Mouse (Mus musculus) CD8-positive naive resting alpha-beta T cell, adult 57 days (primary cell): ENCODE measurements around the gene Efna1. TPM values are rescaled to one million over a fixed set of nuclear protein-coding genes. Genes with fewer than 3 reads are reported as not detected.

ENCODE experiments used
- total RNA-seq: library from RNA; stranded (reverse); gene quantifications from one replicate; pipeline ENCODE4 v1.2.4, GENCODE M21; 2023

Efna1 gene
- total RNA-seq, result not detected

GRCm38 (mm10) chr3:89280606-89281511 lies at the start of gene Efna1:
Efna1 (minus strand) TSS chr3:89281142.

GRCm38 (mm10) chr3:89322514-89323165 lies 41.7 kb upstream of the Efna1 start, which contains the start of gene Efna3:
Efna3 (minus strand) TSS chr3:89322965.

GRCm38 (mm10) chr3:89270051-89270755 lies 10.7 kb downstream of the Efna1 start, which contains the start of gene Slc50a1:
Slc50a1 (minus strand) TSS chr3:89270570.

GRCm38 (mm10) chr3:89259076-89259475 lies 21.9 kb downstream of the Efna1 start, which contains the start of gene Dpm3:
Dpm3 (plus strand) TSS chr3:89259358.

GRCm38 (mm10) chr3:89246261-89247100 lies 34.5 kb downstream of the Efna1 start, which contains the start of gene Trim46:
Trim46 (minus strand) TSS chr3:89246309.

GRCm38 (mm10) chr3:89245688-89246171 lies 35.2 kb downstream of the Efna1 start, which contains the start of gene Krtcap2:
Krtcap2 (plus strand) TSS chr3:89245966.

GRCm38 (mm10) chr3:89228836-89229235 lies 52.1 kb downstream of the Efna1 start, which contains the start of gene Muc1:
Muc1 (plus strand) TSS chr3:89229057.

GRCm38 (mm10) chr3:89226900-89227299 lies 54.0 kb downstream of the Efna1 start, which contains the start of gene Mtx1:
Mtx1 (minus strand) TSS chr3:89227088.

Other genes with a start within 250 kb of the Efna1 start
- gene Rusc1, start 187.8 kb downstream of the Efna1 start, total RNA-seq, result 80.4 TPM
- not detected for gene Gm43738, start 180.0 kb downstream of the Efna1 start, total RNA-seq
- gene Fdps, start 179.2 kb downstream of the Efna1 start, total RNA-seq, result 24.2 TPM
- not detected for gene Pklr, start 145.0 kb downstream of the Efna1 start, total RNA-seq
- 19.3 TPM for gene Hcn3, start 120.9 kb downstream of the Efna1 start, total RNA-seq
- 122 TPM for gene Clk2, start 116.3 kb downstream of the Efna1 start, total RNA-seq
- 152 TPM for gene Scamp3, start 103.7 kb downstream of the Efna1 start, total RNA-seq
- gene Fam189b, start 98.0 kb downstream of the Efna1 start, total RNA-seq, result 176 TPM
- gene Gba, start 78.2 kb downstream of the Efna1 start, total RNA-seq, result 67.9 TPM
- 6.5 TPM for gene Thbs3, start 66.0 kb downstream of the Efna1 start, total RNA-seq
- gene Mtx1, start 54.1 kb downstream of the Efna1 start, total RNA-seq, result 193 TPM
- gene Muc1, start 52.1 kb downstream of the Efna1 start, total RNA-seq, result not detected
- gene Krtcap2, start 35.2 kb downstream of the Efna1 start, total RNA-seq, result 96.7 TPM
- gene Trim46, start 34.8 kb downstream of the Efna1 start, total RNA-seq, result 1.5 TPM
- gene Dpm3, start 21.8 kb downstream of the Efna1 start, total RNA-seq, result 72.2 TPM
- 126 TPM for gene Slc50a1, start 10.6 kb downstream of the Efna1 start, total RNA-seq
- gene Efna3, start 41.8 kb upstream of the Efna1 start, total RNA-seq, result not detected
- not detected for gene Efna4, start 56.9 kb upstream of the Efna1 start, total RNA-seq
- 2.8 TPM for gene Adam15, start 68.9 kb upstream of the Efna1 start, total RNA-seq
- not detected for gene Dcst2, start 80.8 kb upstream of the Efna1 start, total RNA-seq
- not detected for gene Dcst1, start 84.1 kb upstream of the Efna1 start, total RNA-seq
- 6.8 TPM for gene Zbtb7b, start 113.6 kb upstream of the Efna1 start, total RNA-seq
- not detected for gene Lenep, start 121.7 kb upstream of the Efna1 start, total RNA-seq
- 29.3 TPM for gene Flad1, start 130.7 kb upstream of the Efna1 start, total RNA-seq
- 2.8 TPM for gene Cks1b, start 137.2 kb upstream of the Efna1 start, total RNA-seq
- 95.4 TPM for gene Shc1, start 137.3 kb upstream of the Efna1 start, total RNA-seq
- 48.9 TPM for gene Pygo2, start 149.1 kb upstream of the Efna1 start, total RNA-seq
- gene Pbxip1, start 155.6 kb upstream of the Efna1 start, total RNA-seq, result 98.2 TPM
- gene Pmvk, start 173.4 kb upstream of the Efna1 start, total RNA-seq, result 13.5 TPM
- not detected for gene Kcnn3, start 239.0 kb upstream of the Efna1 start, total RNA-seq